Comparison of ENCODE assay signal across 14 mouse cellular contexts in the genomic region with DNA sequence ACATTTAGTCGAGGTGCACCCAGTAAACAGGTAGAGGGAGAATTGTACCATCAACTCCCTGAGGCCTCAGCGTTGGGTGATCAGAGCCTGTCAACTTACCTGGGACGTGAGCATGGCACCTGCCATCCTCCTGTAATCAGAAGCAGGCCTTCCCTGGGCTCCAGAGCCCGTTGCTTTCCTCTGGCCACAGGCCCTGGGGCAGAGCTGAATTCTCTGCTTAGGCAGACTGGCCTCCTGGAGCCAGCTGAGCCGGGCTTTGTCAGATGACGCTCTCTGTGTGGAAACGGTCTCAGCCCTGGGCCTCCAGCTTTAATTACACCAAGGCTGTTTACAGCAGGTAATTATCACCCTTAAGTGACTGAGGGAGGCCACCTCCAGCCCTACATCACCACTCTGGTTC.
"Had no signal": no experiment of that assay in that cellular context is flagged by ENCODE, and none has a peak within 500 bp of the region (broad histone marks: within the 10 kb centered on the region; RNA-seq: fewer than 3 reads in every experiment).

No protein-coding gene starts in this region.

- H3K4me2 ChIP-seq: limb, embryonic 12.5 days; liver, embryonic 11.5 days; liver, embryonic 15.5 days; midbrain, embryonic 13.5 days; stomach, embryonic 15.5 days had no signal

- H3K36me3 ChIP-seq: limb, embryonic 12.5 days; liver, embryonic 15.5 days; midbrain, embryonic 13.5 days; stomach, embryonic 15.5 days had no signal

- DNase-seq: kidney, adult 9 months; kidney, postnatal 10 days; kidney, postnatal 4 days; lung, adult 2 months; lung, postnatal 36 days; right cerebral cortex, postnatal 14 days; thymus, postnatal 4 days had no signal

- H3K9me3 ChIP-seq: midbrain, embryonic 13.5 days; stomach, embryonic 15.5 days had no signal

- H3K27me3 ChIP-seq: stomach, embryonic 15.5 days had no signal

- H3K27ac ChIP-seq: layer of hippocampus, adult 2 months; limb, embryonic 12.5 days; liver, embryonic 15.5 days; midbrain, embryonic 13.5 days; stomach, embryonic 15.5 days had no signal

- ATAC-seq: lung, postnatal 0 days; midbrain, embryonic 13.5 days had no signal

- H3K9ac ChIP-seq: limb, embryonic 12.5 days; liver, embryonic 15.5 days; midbrain, embryonic 13.5 days; stomach, embryonic 15.5 days had no signal

- H3K4me3 ChIP-seq: layer of hippocampus, adult 2 months; limb, embryonic 12.5 days; liver, embryonic 15.5 days; midbrain, embryonic 13.5 days; stomach, embryonic 15.5 days had no signal

- H3K4me1 ChIP-seq: liver, embryonic 15.5 days had no signal
